13 mouse cellular contexts compared by ENCODE assay signal in the genomic region with DNA sequence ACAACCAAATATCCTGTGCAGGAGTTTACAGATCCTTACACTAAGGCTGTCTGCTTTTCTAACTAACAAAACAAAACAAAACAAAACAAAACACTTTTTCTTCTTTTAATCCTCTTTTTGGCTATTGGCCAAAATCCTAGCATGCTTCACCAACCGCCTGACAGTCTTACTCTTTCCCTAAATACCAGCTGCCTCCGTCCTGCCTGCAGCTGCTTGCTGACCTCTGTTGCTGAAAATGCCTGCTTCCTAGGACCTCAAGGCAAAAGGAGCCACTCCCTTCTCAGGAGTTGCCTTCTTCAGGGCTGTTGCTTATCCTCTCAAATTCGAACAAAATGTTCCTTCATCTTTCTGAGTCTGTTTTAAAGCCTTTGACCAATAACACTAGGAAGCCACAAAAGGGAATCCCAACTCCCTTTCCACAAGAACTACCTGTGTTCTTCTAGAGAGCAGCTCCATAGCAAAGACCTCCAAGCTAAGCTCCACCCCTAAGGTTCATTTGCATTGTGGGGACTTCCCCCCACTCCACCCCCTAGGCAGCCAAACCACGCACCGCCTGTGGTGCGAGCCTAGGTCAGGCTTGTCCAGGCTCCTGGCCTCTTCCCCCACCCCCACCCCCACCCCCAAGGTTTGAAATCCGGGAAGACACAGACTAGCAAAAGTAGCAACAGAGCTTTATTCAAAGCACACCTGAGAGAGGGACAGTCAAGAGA. TPM values are rescaled to one million over a fixed set of nuclear protein-coding genes. Genes with fewer than 3 reads are reported as not detected.
DNase-seq lines count a peak whose midpoint lies in the region; ATAC-seq lines count a peak whose summit lies in the region.
"Had no signal": no experiment of that assay in that cellular context is flagged by ENCODE, and none has a peak within 500 bp of the region (broad histone marks: within the 10 kb centered on the region; RNA-seq: fewer than 3 reads in every experiment).

No protein-coding gene starts in this region.

- H3K9ac ChIP-seq in embryonic facial prominence, embryonic 11.5 days (replicated peaks; ENCODE audit: low read length): no peak overlapping the region
- no peak overlapping the region for H3K9ac ChIP-seq in intestine, embryonic 14.5 days (ENCODE audit: low read length)

- DNase-seq in embryonic facial prominence, embryonic 11.5 days (ENCODE audit: low spot score): peak; percentile 18
- DNase-seq in embryonic facial prominence, embryonic 10.5 days (ENCODE audit: low spot score): no peak
- no peak for DNase-seq in intestine, embryonic 14.5 days (ENCODE audit: low spot score)
- no peak for DNase-seq in cerebellum, adult 8-10 months
- DNase-seq in adrenal gland, postnatal 14 days: no peak
- DNase-seq: adrenal gland, adult 8-10 months; cerebellum, postnatal 25 days; gastrocnemius, postnatal 10 days; kidney, postnatal 36 days had no signal

- peaks cover 4% of the 10 kb centered on the region for H3K9me3 ChIP-seq in embryonic facial prominence, embryonic 11.5 days (replicated peaks; ENCODE audit: control insufficient read depth, low read length)
- peaks cover 6% of the 10 kb centered on the region for H3K9me3 ChIP-seq in embryonic facial prominence, embryonic 10.5 days
- H3K9me3 ChIP-seq in megakaryocyte, embryonic 14.5 days: peaks cover 15% of the 10 kb centered on the region
- peaks cover 7% of the 10 kb centered on the region for H3K9me3 ChIP-seq in intestine, embryonic 14.5 days (ENCODE audit: control insufficient read depth, low read length)

- no peak for ATAC-seq in embryonic facial prominence, embryonic 11.5 days (replicated peaks; ENCODE audit: insufficient number of reproducible peaks, low FRiP score, low TSS enrichment, low read depth)
- ATAC-seq in megakaryocyte, adult 5-6 weeks (ENCODE audit: poor library complexity, severe bottlenecking): no peak
- peak; percentile 43; the same call in 1 of the 2 replicates for ATAC-seq in intestine, embryonic 14.5 days (replicated peaks; ENCODE audit: low FRiP score, low TSS enrichment, low read depth)
- 0 out of 2 replicates have a peak, but pooled peaks have one; percentile 51 for ATAC-seq in neutrophil, adult 5-6 weeks (ENCODE audit: extremely low read depth, insufficient number of reproducible peaks, low FRiP score, poor library complexity, severe bottlenecking)

- H3K36me3 ChIP-seq in embryonic facial prominence, embryonic 11.5 days (replicated peaks; ENCODE audit: control insufficient read depth, insufficient read depth, low read depth, low read length): no peaks in the 10 kb centered on the region
- peaks cover 6% of the 10 kb centered on the region; the same call in 1 of the 2 replicates for H3K36me3 ChIP-seq in embryonic facial prominence, embryonic 10.5 days (replicated peaks)
- H3K36me3 ChIP-seq in megakaryocyte, embryonic 14.5 days (replicated peaks; ENCODE audit: low read length): no peaks in the 10 kb centered on the region
- H3K36me3 ChIP-seq in intestine, embryonic 14.5 days (ENCODE audit: control insufficient read depth, insufficient read depth, low read length): no peaks in the 10 kb centered on the region

- no peaks in the 10 kb centered on the region for H3K27me3 ChIP-seq in embryonic facial prominence, embryonic 11.5 days (ENCODE audit: control insufficient read depth, insufficient read depth, low read length)
- H3K27me3 ChIP-seq in embryonic facial prominence, embryonic 10.5 days (replicated peaks; ENCODE audit: low read depth, poor library complexity, severe bottlenecking): no peaks in the 10 kb centered on the region
- peaks cover 4% of the 10 kb centered on the region for H3K27me3 ChIP-seq in megakaryocyte, embryonic 14.5 days (replicated peaks)
- no peaks in the 10 kb centered on the region for H3K27me3 ChIP-seq in intestine, embryonic 14.5 days (replicated peaks; ENCODE audit: control insufficient read depth, insufficient read depth, low read length)

- 5% methylated on average over 7 of the region's 7 CpGs for WGBS in embryonic facial prominence, embryonic 11.5 days
- WGBS in embryonic facial prominence, embryonic 10.5 days: 4% methylated on average over 7 of the region's 7 CpGs
- WGBS in intestine, embryonic 14.5 days: 9% methylated on average over 7 of the region's 7 CpGs

- H3K4me1 ChIP-seq in embryonic facial prominence, embryonic 11.5 days (ENCODE audit: control insufficient read depth, insufficient read depth, low read length): no peaks in the 10 kb centered on the region
- peaks cover 18% of the 10 kb centered on the region for H3K4me1 ChIP-seq in embryonic facial prominence, embryonic 10.5 days
- H3K4me1 ChIP-seq in megakaryocyte, embryonic 14.5 days: peaks cover 13% of the 10 kb centered on the region
- H3K4me1 ChIP-seq in intestine, embryonic 14.5 days (replicated peaks; ENCODE audit: control insufficient read depth, insufficient read depth, low read length): peaks cover 4% of the 10 kb centered on the region; the same call in 1 of the 2 replicates

- no peak overlapping the region for H3K4me3 ChIP-seq in embryonic facial prominence, embryonic 11.5 days (ENCODE audit: low read depth, low read length)
- no peak overlapping the region for H3K4me3 ChIP-seq in embryonic facial prominence, embryonic 10.5 days
- peak overlapping the region; percentile 33 for H3K4me3 ChIP-seq in megakaryocyte, embryonic 14.5 days (replicated peaks)
- no peak overlapping the region for H3K4me3 ChIP-seq in intestine, embryonic 14.5 days (ENCODE audit: low read depth, low read length)

- no peak overlapping the region for H3K27ac ChIP-seq in embryonic facial prominence, embryonic 11.5 days (replicated peaks; ENCODE audit: low read depth, low read length)
- H3K27ac ChIP-seq in embryonic facial prominence, embryonic 10.5 days (replicated peaks): no peak overlapping the region
- H3K27ac ChIP-seq in intestine, embryonic 14.5 days (ENCODE audit: low read depth): no peak overlapping the region
- H3K27ac ChIP-seq: macrophage had no signal

- no peak overlapping the region for H3K4me2 ChIP-seq in embryonic facial prominence, embryonic 11.5 days (ENCODE audit: low read depth, low read length)
- H3K4me2 ChIP-seq in intestine, embryonic 14.5 days (ENCODE audit: low read length): 0 out of 2 replicates have a peak overlapping the region, but pooled peaks have one; percentile 6

RNA-seq across cellular contexts. Expression of a gene that starts 25.4 kb away (rescaled TPM):
- 199 and 211 TPM in 2 replicates for polyA plus RNA-seq in embryonic facial prominence, embryonic 11.5 days (2014; fragmentation: Nextera tagmentation; extraction: Ambion mirVana)
- polyA plus RNA-seq in embryonic facial prominence, embryonic 10.5 days (2016; fragmentation: Nextera tagmentation; extraction: Ambion mirVana): 138 and 143 TPM in 2 replicates
- polyA plus RNA-seq in megakaryocyte, embryonic 14.5 days (2012; ENCODE audit: insufficient read depth, low replicate concordance): 56.7 and 184 TPM in 2 replicates
- total RNA-seq in megakaryocyte, adult 5-6 weeks (2015): 161 and 188 TPM in 2 replicates
- 115 and 135 TPM in 2 replicates for total RNA-seq in megakaryocyte, adult 5-6 weeks (2017)
- 180 and 184 TPM in 2 replicates for polyA plus RNA-seq in intestine, embryonic 14.5 days (2014; fragmentation: Nextera tagmentation; extraction: Ambion mirVana)
- total RNA-seq in neutrophil, adult 5-6 weeks (2017): 137 and 155 TPM in 2 replicates
- 186 and 213 TPM in 2 replicates for total RNA-seq in adrenal gland, postnatal 14 days (2021)

RNA-seq across cellular contexts. Expression of a gene that starts 54.4 kb away (rescaled TPM):
- polyA plus RNA-seq in embryonic facial prominence, embryonic 11.5 days (2014; fragmentation: Nextera tagmentation; extraction: Ambion mirVana): 0.32 and 0.86 TPM in 2 replicates
- 0.80 and 0.93 TPM in 2 replicates for polyA plus RNA-seq in embryonic facial prominence, embryonic 10.5 days (2016; fragmentation: Nextera tagmentation; extraction: Ambion mirVana)
- polyA plus RNA-seq in megakaryocyte, embryonic 14.5 days (2012; ENCODE audit: insufficient read depth, low replicate concordance): not detected in 2 replicates
- 1.2 and 1.3 TPM in 2 replicates for total RNA-seq in megakaryocyte, adult 5-6 weeks (2015)
- not detected in 2 replicates for total RNA-seq in megakaryocyte, adult 5-6 weeks (2017)
- 0.76 and 1.5 TPM in 2 replicates for polyA plus RNA-seq in intestine, embryonic 14.5 days (2014; fragmentation: Nextera tagmentation; extraction: Ambion mirVana)
- not detected in 2 replicates for total RNA-seq in neutrophil, adult 5-6 weeks (2017)
- total RNA-seq in adrenal gland, postnatal 14 days (2021): 1.0 and 1.1 TPM in 2 replicates
- total RNA-seq: gastrocnemius, postnatal 10 days had no signal
- polyA plus RNA-seq: macrophage had no signal

RNA-seq across cellular contexts. Expression of a gene that starts 54.5 kb away (rescaled TPM):
- polyA plus RNA-seq in embryonic facial prominence, embryonic 11.5 days (2014; fragmentation: Nextera tagmentation; extraction: Ambion mirVana): 51.4 and 58.5 TPM in 2 replicates
- 61.2 and 65.7 TPM in 2 replicates for polyA plus RNA-seq in embryonic facial prominence, embryonic 10.5 days (2016; fragmentation: Nextera tagmentation; extraction: Ambion mirVana)
- 9.3 and 13.7 TPM in 2 replicates for polyA plus RNA-seq in megakaryocyte, embryonic 14.5 days (2012; ENCODE audit: insufficient read depth, low replicate concordance)
- 9.4 and 14.3 TPM in 2 replicates for total RNA-seq in megakaryocyte, adult 5-6 weeks (2015)
- total RNA-seq in megakaryocyte, adult 5-6 weeks (2017): 10.9 and 11.3 TPM in 2 replicates
- 55.5 and 60.8 TPM in 2 replicates for polyA plus RNA-seq in intestine, embryonic 14.5 days (2014; fragmentation: Nextera tagmentation; extraction: Ambion mirVana)
- total RNA-seq in neutrophil, adult 5-6 weeks (2017): 24.4 and 25.5 TPM in 2 replicates
- 23.5 and 25.0 TPM in 2 replicates for total RNA-seq in adrenal gland, postnatal 14 days (2021)

Comparison
In these comparisons a context has a peak if more than half of its experiments do, and no peak if none do; other contexts are left out.
1. ATAC-seq: peak in intestine, embryonic 14.5 days (single experiment) and neutrophil, adult 5-6 weeks (single experiment); none in embryonic facial prominence, embryonic 11.5 days (single experiment) and megakaryocyte, adult 5-6 weeks (single experiment).